Mouse (Mus musculus) fibroblast of lung, adult 2 months (primary cell): Measurements from ENCODE around the gene Gm30191.
"Not testable (repeated sequence)": the region's sequence is repeated elsewhere in the genome, so short reads cannot be mapped to it uniquely, and the experiment has no call there.

ENCODE experiments used
- DNase-seq: peaks from one replicate; pipeline ENCODE4 v3.0.0-alpha.2; 2011; ENCODE audit warnings: low read depth

Gm30191 gene

DNA sequence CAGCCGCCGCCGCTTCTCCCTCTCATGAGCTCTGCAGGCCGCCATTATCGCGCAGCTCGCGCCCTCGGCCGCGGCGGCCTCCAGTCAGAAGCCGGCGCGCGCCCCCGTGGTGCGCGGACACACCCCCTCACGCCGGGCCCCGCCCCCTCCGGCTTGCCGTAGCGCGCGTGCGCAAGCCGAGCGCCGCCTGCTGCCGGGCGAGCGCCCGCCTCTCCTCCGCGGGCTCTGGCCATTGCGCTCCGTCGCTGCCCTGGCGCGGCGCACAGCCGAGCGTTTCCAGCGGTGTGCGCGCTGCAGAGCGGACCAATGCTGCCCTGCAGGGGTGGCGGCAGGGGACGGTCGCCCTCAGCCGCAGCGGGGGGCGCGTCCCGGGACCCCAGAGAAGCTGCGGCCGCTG, 40.4 kb downstream of the Gm30191 start:
- peak; percentile 65 for DNase-seq

GRCm38 (mm10) chr4:134287575-134288025, 40.9 kb downstream of the Gm30191 start, which contains the start of gene Pdik1l:
TSS of gene Pdik1l (minus strand) at chr4:134287895.
- no peak for DNase-seq

DNA sequence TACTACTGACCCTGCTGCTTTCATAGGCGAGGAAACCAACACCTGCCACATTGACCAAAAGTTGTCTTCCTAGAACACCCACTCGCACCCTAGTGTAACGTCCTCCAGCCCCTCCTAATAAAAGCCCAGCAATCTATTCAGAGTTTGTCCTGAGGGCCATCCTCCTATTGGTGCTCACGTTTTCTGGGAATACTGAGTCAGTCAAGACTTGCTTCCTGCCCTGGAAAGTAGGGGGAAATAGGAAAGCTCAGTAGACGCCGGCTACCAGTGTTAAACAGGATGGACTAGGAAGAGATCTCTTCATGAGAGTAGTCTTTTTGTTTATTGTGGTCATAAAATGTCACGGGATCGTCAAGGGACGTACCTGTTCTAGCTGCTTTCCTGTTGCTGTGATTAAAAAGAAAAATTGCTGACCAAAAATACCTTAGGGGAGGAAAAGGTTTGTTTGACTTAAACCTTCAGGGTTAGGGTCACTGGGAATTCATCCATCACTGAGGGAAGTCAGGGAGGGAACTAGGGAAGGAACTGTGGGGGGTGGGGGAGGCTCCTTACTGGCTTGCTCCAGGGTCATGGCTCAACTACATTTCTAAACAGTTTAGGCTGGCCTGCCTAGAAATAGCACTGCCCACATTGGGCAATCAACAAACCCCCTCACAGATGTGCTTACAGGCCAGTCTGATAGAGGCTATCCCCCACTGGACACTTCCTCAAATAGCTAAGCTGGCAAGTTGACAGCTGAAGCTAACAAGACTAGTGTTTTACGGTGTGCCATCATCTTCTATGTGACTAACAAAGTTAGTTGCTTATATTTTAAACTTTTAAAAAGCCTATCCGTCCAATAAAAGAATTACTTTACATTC, 41.9 kb downstream of the Gm30191 start:
- DNase-seq: no peak

DNA sequence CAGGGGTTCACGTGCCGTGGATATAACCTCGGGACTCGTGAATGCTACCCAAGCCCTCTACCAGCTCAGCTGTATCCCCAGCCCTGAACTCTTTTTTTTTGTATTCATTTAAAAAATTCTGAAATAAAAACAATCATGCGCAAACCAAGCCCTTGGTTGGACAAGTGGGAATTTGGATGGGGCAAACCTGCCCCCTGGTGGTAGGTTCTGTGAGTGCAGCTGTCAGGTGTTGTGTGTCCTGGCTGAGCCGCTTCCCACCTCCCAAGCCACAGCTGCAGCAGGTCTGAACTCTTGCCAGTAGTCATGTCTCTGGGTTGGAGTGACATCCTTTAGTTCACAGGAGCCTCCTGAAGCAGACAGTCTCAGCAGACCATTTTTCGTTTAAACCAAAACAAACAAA, 45.3 kb downstream of the Gm30191 start:
- peak; percentile 27 for DNase-seq

DNA sequence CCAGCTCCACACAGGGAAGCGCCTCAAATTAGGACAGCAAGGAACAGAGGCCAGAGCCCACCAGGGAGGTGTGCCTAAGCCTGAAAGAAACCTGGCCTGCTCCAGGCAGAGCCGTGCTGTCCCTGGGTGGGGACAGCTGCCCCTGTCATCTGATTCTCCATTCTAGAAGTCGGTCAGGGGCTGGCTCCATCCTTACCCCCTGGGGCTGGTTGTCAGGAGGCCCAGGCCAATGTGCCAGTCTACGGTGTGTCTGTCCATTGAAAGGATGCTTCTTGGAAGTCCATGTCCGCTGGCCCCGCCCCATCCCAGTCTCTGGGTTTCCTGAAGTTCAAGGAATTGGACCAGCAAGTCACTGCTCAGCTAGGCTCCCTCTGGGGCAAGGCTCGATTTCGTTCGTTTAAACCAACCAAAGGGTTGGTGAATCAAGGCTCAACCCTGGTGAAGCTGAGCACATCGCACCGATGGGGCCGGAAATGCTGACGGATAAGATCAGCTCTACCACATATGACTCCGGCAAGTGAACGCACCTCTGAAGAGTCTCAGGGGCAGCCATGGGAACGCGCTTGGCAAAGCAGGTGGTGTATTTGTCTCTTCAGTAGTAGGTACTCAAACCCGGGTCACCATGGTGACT, 46.4 kb downstream of the Gm30191 start:
- DNase-seq: no peak

DNA sequence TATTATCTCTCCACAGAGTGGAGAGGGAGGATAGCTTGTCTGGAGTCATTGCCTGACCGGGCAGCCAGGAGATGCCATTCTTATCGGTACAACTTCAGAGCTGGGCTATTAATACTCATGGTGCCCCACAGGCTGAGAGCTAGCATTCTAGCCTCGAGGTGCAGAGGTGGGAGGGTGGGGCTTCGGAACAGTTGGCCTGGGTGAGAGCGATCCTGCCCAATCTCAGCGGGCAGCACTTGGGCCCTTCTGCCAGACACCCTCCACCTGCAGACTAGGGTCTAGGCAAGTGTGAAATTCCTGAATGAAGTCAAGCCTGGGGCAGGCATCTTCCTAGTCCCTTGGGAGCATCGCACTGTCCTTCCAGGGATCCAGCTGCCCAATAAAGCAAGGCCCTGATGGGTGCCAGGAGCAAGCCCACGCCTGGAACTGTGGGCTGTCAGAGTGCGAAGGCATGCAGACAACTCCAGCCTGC, 47.0 kb downstream of the Gm30191 start:
- no peak for DNase-seq

DNA sequence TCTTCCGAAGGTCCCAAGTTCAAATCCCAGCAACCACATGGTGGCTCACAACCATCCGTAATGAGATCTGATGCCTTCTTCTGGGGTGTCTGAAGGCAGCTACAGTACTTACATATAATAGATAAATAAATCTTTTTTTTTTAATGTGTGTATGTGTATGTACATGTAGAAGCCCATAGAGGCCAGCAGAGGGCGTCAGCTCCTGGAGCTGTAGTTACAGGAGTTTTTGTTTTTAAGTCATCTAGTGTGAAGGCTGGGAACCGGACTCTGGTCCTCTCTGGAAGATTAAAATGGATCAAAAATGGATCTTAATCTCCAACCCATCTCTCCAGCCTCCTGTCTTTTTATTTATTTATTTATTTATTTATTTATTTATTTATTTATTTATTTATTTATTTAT, 49.4 kb downstream of the Gm30191 start:
- not testable (repeated sequence) for DNase-seq

DNA sequence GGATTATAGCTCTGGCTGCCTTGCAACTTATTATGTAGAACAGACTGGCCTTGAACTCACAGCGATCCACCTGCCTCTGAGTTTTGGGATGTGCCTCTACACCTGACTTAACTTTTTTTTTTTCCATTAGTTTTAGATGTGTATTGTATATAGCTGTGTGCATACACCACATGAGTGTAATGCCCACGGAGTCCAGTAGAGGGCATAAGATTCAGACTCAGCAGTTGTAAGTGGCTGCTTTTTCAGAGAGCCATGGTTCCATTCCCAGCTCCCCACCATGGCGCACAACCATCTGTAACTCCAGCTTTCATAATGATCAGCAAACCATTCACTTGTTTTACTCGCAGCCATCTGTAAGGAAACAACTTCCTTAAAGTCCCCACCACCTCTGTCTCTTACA, 49.8 kb downstream of the Gm30191 start:
- no peak for DNase-seq

DNA sequence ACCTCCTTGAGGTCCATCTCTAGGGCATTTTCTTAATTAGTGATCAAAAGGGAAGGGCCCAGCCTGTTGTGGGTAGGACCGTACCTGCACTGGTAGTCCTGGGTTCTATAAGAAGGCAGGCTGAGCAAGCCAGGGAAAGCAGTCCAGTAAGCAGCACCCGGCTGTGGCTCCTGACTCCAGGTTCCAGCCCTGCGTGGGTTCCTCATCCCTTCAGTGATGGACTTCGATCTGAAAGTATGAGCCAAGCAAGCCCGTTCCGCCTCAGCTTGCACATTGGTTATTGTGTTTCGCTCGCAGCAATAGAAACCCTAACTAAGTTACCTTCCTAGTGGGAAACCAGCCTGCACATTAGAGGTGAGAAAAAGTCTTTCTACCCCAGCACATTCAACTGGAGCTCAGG, 50.6 kb downstream of the Gm30191 start:
- no peak for DNase-seq

GRCm38 (mm10) chr4:134298626-134299497, 52.1 kb downstream of the Gm30191 start:
- no peak for DNase-seq

DNA sequence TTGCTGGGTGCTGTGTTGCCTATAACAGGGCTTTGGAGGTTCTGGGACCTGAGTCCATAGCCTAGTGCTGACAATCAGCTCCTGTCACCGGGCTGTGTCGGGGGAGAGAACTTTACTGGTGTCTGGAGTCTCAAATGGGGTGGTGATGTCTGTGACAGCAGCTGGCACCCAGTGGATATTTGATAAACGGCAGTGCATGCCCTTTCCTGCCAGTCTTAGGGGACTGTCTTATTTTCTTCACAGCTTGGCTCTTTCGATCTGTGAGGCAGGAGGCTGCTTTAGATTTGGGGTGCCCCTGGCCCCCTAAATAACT, 52.7 kb downstream of the Gm30191 start:
- DNase-seq: no peak
